Mouse (Mus musculus) cortical plate, adult 2 months (tissue): ENCODE data around the gene Acot8. TPM values are rescaled to one million over a fixed set of nuclear protein-coding genes. Genes with fewer than 3 reads are reported as not detected.
A peak's percentile ranks its signal among the peaks of the same experiment; 100 is the strongest.

Source experiments
- H3K27ac ChIP-seq: fragments of 200-500 bp; 2 replicates; pipeline ENCODE4 v1.5.1; 2012; ENCODE audit warnings: low read length, control low read depth, inconsistent platforms; ENCODE audit not compliant: insufficient read depth
- H3K4me1 ChIP-seq: fragments of 200-500 bp; 2 replicates; pipeline ENCODE4 v1.6.1; 2011; ENCODE audit warnings: low read length; ENCODE audit not compliant: control insufficient read depth, insufficient read depth
- H3K4me3 ChIP-seq: fragments of 200-500 bp; 2 replicates; pipeline ENCODE4 v1.5.1; 2011; ENCODE audit warnings: mild to moderate bottlenecking, low read length, control low read depth; ENCODE audit not compliant: insufficient read depth
- CTCF ChIP-seq: fragments of 200-500 bp; IDR thresholded peaks from 2 replicates; pipeline ENCODE4 v1.5.1; 2011; ENCODE audit warnings: mild to moderate bottlenecking, control low read depth, low read length; ENCODE audit not compliant: insufficient read depth; ENCODE audit errors: extremely low read depth
- POLR2A ChIP-seq: fragments of 200-500 bp; IDR thresholded peaks from 2 replicates; pipeline ENCODE4 v1.6.1; 2011; ENCODE audit warnings: mild to moderate bottlenecking, low read length, control low read depth; ENCODE audit not compliant: insufficient read depth; ENCODE audit errors: extremely low read depth
- polyA plus RNA-seq: library from polyadenylated mRNA; depleted of rRNA; stranded (reverse); fragments of >200 nt; gene quantifications from 2 replicates; pipeline ENCODE4 v1.2.3, GENCODE M21; 2012

Acot8 gene
- polyA plus RNA-seq, 1 experiment, result 30.3 TPM

GRCm38 (mm10) chr2:164785481-164786387 is 18.9 kb downstream of the Acot8 start, which contains the start of gene Snx21:
Gene Snx21 (plus strand): TSS chr2:164785823.
- H3K27ac ChIP-seq, result peak within 1 kb of the TSS; percentile 95
- peak within 1 kb of the TSS; percentile 74 for H3K4me3 ChIP-seq
- TF ChIP-seq CTCF (no peak), POLR2A (peak; percentile 59; the same call in 1 of the 2 replicates)
- H3K4me1 ChIP-seq, result no peaks in the 10 kb centered on the region

GRCm38 (mm10) chr2:164784869-164785420 is 19.7 kb downstream of the Acot8 start:
- peak overlapping the region; percentile 74 for H3K4me3 ChIP-seq
- no peak for TF ChIP-seq POLR2A
- no peak for TF ChIP-seq CTCF
- no peaks in the 10 kb centered on the region for H3K4me1 ChIP-seq
- peak overlapping the region; percentile 95 for H3K27ac ChIP-seq

DNA sequence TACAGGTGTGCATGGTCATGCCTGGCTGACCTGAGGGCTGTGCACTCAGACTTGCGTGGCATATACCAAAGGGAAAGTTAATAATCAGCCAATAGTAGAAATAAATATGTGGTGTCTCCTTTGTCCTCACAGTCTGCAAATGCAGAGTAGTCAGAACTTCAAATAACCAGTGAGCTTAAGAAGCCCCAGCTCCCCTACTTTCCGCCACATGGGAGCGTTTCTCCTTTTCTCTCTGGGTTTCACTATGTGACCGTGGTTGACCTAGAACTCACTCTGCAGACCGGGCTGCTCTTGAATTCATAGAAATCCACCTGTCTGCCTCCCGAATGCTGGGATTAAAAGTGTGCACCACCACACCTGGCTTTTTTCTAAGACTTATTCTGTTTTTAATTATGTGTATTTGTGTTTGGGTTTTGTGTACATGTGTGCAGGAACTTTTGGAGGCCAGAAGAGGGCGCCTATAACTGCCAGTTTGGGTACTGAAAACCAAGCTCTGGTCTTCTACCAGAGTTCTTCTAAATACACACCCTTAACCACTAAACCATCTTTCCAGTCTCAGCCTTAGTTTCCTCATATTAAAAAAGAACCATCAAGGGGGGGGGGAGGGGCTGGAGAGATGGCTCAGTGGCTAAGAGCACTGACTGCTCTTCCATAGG is 20.6 kb downstream of the Acot8 start:
- no peaks in the 10 kb centered on the region for H3K4me1 ChIP-seq
- no peak overlapping the region for H3K4me3 ChIP-seq
- TF ChIP-seq POLR2A, result no peak
- TF ChIP-seq CTCF, result no peak
- H3K27ac ChIP-seq, result no peak overlapping the region

DNA sequence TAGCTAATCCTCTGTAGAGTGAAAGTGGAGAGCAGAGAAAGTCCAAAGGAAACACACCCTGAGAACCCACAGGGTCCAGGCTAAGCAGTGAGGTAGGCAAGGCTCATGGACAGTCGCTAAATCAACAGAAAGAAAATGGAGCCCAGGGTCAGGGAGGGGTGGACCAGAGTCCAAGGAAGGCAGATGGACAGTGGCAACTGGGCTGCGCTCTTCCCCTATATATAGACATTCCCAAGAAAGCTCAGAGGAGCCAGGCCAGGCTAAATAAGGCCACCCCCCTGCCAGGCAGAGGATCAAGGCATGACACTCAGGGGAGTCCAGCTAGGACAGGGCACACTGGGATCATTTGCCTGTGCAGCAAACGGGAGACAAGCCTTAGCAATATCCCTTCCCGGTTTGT is 22.8 kb downstream of the Acot8 start:
- Histone ChIP-seq H3K4me3 (no peak overlapping the region), H3K27ac (no peak overlapping the region)
- TF ChIP-seq POLR2A, result no peak
- TF ChIP-seq CTCF, result no peak

DNA sequence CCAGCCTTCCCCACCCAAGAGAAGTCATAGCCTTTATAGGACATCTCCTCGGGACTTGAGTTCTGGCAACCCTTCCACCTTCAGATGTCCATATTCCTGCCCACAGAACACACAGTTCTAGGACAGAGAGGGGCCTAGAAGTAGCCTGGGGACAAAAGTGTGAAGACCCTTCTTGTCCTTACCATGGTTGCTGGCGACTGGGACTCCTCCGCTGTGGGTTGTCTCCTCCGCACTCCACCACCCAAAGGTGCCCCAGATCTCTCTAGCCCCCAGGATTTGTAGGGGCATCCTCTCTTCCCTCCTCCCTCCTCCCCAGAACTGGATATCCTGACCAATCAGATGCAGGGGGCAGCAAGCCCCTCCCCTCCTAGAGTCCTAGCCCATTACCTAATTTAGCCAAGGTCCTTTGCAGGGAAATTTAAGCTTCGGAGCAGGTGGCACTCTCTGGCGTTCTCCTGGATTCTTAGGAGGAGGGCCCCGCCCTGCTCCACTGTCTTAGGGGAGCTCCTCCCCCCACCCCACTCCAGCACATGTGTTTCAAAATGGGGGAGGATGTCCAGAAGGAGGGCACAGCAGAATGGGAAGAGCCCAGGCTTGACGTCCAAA is 25.1 kb downstream of the Acot8 start, which contains the start of gene Tnnc2:
Tnnc2 (minus strand) TSS at position 487 of the 606 bp plus-strand sequence.
- no peaks in the 10 kb centered on the region for H3K4me1 ChIP-seq
- no peak within 1 kb of the TSS for H3K4me3 ChIP-seq
- H3K27ac ChIP-seq, result no peak within 1 kb of the TSS
- TF ChIP-seq POLR2A, result no peak
- no peak for TF ChIP-seq CTCF

More for the DNA sequence above, 22.8 kb downstream of the Acot8 start:
- H3K4me1 ChIP-seq, result no peaks in the 10 kb centered on the region

GRCm38 (mm10) chr2:164778809-164779208 is 25.9 kb downstream of the Acot8 start:
- TF ChIP-seq POLR2A (no peak), CTCF (no peak)

GRCm38 (mm10) chr2:164778015-164778287 is 26.7 kb downstream of the Acot8 start:
- TF ChIP-seq CTCF, result no peak
- TF ChIP-seq POLR2A, result no peak
- H3K4me1 ChIP-seq, result no peaks in the 10 kb centered on the region
- no peak overlapping the region for H3K27ac ChIP-seq
- no peak overlapping the region for H3K4me3 ChIP-seq

More at GRCm38 (mm10) chr2:164778809-164779208, 25.9 kb downstream of the Acot8 start:
- Histone ChIP-seq H3K4me1 (no peaks in the 10 kb centered on the region), H3K4me3 (no peak overlapping the region), H3K27ac (no peak overlapping the region)

DNA sequence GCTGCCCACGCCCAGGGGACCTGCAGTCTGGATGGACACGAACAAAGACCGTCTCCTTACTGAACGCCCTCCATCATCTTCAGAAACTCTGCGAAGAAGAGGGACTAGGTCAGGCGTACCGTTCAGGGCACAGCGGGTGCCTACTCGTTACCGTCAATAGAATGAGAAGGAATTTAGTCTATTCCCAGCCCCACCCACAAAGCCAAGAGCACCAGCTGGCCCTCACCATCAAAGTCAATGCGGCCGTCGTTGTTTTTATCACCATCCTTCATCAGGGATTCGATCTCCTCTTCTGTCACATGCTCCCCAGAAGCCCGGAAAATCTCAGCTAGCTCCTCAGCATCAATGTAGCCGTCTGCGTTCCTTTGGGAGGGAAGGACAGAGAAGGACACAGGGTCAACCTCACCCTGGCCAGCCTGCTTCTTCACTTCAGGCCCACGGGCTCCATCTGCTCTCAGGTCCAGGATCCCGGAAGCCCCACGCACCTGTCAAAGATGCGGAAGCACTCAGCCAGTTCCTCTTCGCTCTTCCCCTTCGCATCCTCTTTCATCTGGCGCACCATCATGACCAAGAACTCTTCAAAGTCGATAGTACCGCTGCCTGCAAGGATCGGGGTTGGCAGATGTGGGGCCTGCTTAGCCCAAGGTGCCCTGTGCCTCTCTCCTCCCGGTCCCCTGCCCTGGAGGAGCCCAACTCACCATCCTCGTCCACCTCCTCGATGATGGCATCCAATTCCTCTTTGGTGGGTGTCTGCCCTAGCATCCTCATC is 27.3 kb downstream of the Acot8 start:
- no peak overlapping the region for H3K4me3 ChIP-seq
- no peaks in the 10 kb centered on the region for H3K4me1 ChIP-seq
- TF ChIP-seq POLR2A, result no peak
- TF ChIP-seq CTCF, result no peak
- no peak overlapping the region for H3K27ac ChIP-seq

DNA sequence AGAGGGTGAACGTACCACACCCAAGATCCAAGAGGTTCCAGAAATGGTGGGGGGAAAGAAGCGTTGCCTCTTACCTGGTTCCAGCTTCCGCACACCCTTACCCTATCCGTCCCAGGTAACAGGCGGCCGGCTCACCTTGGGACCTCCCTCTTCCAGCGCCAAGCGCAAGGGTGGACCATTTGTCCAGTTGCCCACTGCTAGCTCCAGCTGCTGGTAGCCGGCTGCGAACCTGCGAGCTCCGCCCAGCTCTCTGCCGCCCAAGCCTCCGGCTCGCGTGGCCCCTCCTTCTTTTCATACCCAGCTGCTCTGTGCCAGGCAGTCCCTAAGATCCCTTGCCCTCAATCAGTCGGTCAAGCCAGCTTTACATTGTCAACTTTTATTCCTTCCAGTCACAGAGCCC is 27.9 kb downstream of the Acot8 start:
- H3K4me3 ChIP-seq, result no peak overlapping the region
- H3K27ac ChIP-seq, result no peak overlapping the region
- no peak for TF ChIP-seq CTCF
- H3K4me1 ChIP-seq, result no peaks in the 10 kb centered on the region
